Mouse (Mus musculus): ENCODE measurements around the gene Opn3.

DNA sequence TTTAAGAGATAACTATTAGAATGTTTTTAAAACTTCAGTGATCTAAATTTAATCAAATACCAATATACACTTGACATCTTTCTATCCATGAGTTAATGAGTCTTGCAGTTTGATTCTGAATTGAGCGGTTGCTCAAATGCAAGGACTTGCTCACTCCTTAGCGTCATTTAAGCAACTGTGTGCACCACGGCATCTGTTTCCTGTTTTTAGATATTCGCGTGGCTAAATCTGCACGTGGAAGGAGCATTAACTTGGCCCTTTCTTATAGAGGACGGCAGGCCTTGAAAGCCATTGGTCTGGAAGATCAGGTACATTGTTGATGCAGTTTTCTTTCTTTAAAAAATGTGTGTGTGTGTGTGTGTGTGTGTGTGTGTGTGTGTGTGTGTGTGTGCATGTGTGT is 54.9 kb downstream of the Opn3 start:
- TF ChIP-seq MAFK (IDR thresholded peaks at IDR 0.05; ENCODE audit: insufficient read depth, low read depth, low read length) (no peak), ZC3H11A (IDR thresholded peaks at IDR 0.05; ENCODE audit: borderline replicate concordance, low read depth, low read length) (no peak), CHD2 (IDR thresholded peaks at IDR 0.05; ENCODE audit: low read depth, low read length) (no peak), ZNF384 (IDR thresholded peaks at IDR 0.05; ENCODE audit: low read depth, low read length) (no peak)
